Mouse (Mus musculus): Measurements from ENCODE around the gene Tgoln1.

DNA sequence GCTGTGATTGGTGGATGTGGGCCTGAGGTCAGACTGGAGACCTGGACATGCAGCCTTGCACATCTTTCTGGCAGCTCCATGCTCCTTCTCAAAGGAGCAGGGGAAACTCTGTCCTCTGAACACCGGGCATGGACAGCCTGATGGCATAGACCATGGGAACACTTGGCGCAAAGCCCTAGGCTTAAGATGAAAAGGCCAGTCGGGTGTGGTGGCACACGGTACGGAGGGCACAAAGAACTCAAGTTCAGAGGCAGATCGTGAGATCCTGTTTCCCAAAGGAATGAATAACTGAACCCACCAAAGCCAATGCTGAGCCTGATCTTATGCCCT, 43.6 kb upstream of the Tgoln1 start:
- TF ChIP-seq POLR2A (IDR thresholded peaks at IDR 0.05; ENCODE audit: extremely low read depth, insufficient read depth, low read length): no peak
- no peak for TF ChIP-seq CTCF (IDR thresholded peaks at IDR 0.05; ENCODE audit: low read depth, low read length)
